Mouse (Mus musculus) bone marrow, adult 2 months (tissue): Measurements from ENCODE around the gene Kdm5a. TPM values are rescaled to one million over a fixed set of nuclear protein-coding genes. Genes with fewer than 3 reads are reported as not detected.

ENCODE experiments used
- H3K27ac ChIP-seq: fragments of 200-500 bp; 2 replicates; pipeline ENCODE4 v1.5.1; 2012; ENCODE audit warnings: low read depth, mild to moderate bottlenecking, control low read depth, inconsistent platforms, low read length; ENCODE audit not compliant: control insufficient read depth, poor library complexity, insufficient read depth
- H3K4me1 ChIP-seq: fragments of 200-500 bp; 2 replicates; pipeline ENCODE4 v1.6.1; 2011; ENCODE audit warnings: low read length; ENCODE audit not compliant: control insufficient read depth, insufficient read depth
- H3K4me3 ChIP-seq: fragments of 200-500 bp; replicated peaks from 2 replicates; pipeline ENCODE3; 2011; ENCODE audit warnings: mild to moderate bottlenecking, low read depth, low read length, control low read depth; ENCODE audit not compliant: control insufficient read depth
- CTCF ChIP-seq: fragments of 200-500 bp; IDR thresholded peaks from 2 replicates; pipeline ENCODE4 v1.5.1; 2011; ENCODE audit warnings: low read length, control low read depth; ENCODE audit not compliant: control insufficient read depth, insufficient read depth
- POLR2A ChIP-seq: fragments of 200-500 bp; IDR thresholded peaks from 2 replicates; pipeline ENCODE4 v1.6.1; 2011; ENCODE audit warnings: low read depth, mild to moderate bottlenecking, control low read depth, low read length, borderline replicate concordance; ENCODE audit not compliant: control insufficient read depth
- WGBS: fragments of 180-500 bp; shearing (Covaris S2); methylation state at CpG from one replicate; pipeline ENCODE4 v1.1.7; 2018; 5-methylcytosine and 5-hydroxymethylcytosine counted together
- polyA plus RNA-seq: library from polyadenylated mRNA; stranded (reverse); fragments of >200 nt; gene quantifications from 2 replicates; pipeline ENCODE4 v1.2.4, GENCODE M21; 2011; ENCODE audit warnings: low replicate concordance; ENCODE audit not compliant: missing spikeins, insufficient read depth, insufficient read length

The Kdm5a gene
- polyA plus RNA-seq, 1 experiment = 51.3 TPM

GRCm38 (mm10) chr6:120356478-120356877 lies 7.4 kb upstream of the Kdm5a start:
- Histone ChIP-seq H3K4me3 (peak overlapping the region; percentile 81), H3K4me1 (no peaks in the 10 kb centered on the region; the same call in 1 of the 2 replicates), H3K27ac (no peak overlapping the region; the same call in 1 of the 2 replicates)
- 18% methylated on average over 5 of the region's 5 CpGs for WGBS
- no peak for TF ChIP-seq POLR2A
- TF ChIP-seq CTCF = no peak

- H3K4me3 ChIP-seq = peak overlapping the region; percentile 81
- under 1% methylated on average over 31 of the region's 31 CpGs for WGBS
- peak overlapping the region; percentile 41 for H3K27ac ChIP-seq
- H3K4me1 ChIP-seq = no peaks in the 10 kb centered on the region; the same call in 1 of the 2 replicates
- TF ChIP-seq POLR2A (no peak), CTCF (no peak)
Measured at GRCm38 (mm10) chr6:120356951-120357945, 6.7 kb upstream of the Kdm5a start.

DNA sequence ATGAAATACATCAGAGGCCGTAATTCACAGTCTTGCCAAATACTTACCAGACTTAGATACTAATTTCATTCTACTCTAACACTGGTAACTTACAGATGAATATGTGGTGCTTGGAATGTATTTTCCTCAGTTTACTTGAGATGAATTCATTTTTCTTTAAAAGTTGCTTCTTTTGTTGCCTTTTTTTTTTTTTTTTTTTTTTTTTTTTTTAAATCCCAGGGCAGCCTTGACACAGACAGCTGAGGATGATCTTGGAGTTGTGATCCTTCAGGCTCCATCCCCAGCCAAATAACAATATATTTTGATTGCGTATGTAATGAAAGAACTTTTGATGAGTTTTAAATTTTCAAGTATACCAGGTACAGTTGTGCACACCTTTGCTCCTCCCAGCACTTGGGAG lies 1.8 kb upstream of the Kdm5a start:
- TF ChIP-seq POLR2A = no peak
- no peak for TF ChIP-seq CTCF
- Histone ChIP-seq H3K4me1 (no peaks in the 10 kb centered on the region; the same call in 1 of the 2 replicates), H3K4me3 (no peak overlapping the region), H3K27ac (no peak overlapping the region)
- 92% methylated on average over 2 of the region's 2 CpGs for WGBS

DNA sequence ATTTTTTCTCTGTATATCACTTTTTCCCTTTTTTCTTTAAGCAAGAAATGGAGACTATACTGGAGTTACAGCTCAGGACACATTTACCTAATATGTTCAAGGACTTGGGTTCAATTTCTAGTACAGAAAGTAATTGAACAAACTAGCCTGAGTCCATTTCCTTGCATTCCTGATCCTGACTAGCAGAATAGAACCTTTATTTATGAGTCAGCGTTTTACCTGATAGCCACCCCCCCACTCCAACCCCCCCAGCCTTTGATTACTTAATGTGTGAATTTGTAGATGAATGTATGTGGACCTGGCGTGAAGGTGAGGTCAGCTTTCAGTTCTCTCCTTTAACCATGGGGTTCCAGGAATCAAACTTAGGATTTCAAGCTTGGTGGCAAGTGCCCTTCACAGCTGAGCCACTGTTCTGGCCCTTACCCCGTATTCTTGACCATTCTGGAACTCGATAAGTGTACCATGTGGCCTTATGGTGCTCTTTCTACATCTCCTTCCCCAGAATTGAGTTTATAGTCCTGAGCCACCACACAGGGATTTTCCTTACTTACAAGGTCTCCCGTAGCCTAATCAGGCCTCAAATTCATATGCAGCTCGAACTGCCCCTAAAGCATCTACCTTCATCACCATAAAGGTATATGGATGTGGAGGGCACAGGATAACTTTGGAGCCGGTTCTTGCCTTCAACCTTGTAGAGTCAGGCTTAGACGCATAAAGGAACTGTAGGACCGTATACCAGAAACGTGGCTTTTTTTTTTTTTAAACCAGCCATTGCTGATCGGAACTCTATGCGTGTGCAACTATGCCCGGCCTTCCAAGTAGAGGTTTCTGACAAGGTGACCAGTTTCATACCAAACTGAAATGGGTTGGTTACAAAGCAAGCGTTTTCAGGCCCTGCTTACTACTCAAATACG lies 893 bp upstream of the Kdm5a start:
- 17% methylated on average over 15 of the region's 15 CpGs for WGBS
- Histone ChIP-seq H3K4me3 (peak overlapping the region; percentile 67), H3K4me1 (no peaks in the 10 kb centered on the region; the same call in 1 of the 2 replicates), H3K27ac (peak overlapping the region; percentile 91)
- no peak for TF ChIP-seq POLR2A
- no peak for TF ChIP-seq CTCF

DNA sequence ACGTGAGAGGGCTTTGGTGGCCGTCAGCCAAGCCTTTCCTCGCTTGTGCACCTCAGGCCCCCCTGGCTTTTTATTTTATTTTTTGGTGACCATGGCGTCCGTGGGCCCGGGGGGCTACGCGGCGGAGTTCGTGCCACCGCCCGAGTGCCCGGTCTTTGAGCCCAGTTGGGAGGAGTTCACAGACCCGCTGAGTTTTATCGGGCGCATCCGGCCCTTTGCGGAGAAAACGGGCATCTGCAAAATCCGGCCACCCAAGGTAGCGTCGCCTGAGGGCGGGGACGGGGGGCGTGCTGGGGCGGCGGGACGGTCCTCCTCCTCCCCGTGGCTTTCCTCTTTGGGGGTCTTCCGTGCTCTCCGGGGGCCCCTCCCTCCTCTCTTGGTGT lies 590 bp downstream of the Kdm5a start:
- Histone ChIP-seq H3K4me1 (no peaks in the 10 kb centered on the region; the same call in 1 of the 2 replicates), H3K4me3 (peak overlapping the region; percentile 67), H3K27ac (peak overlapping the region; percentile 91)
- no peak for TF ChIP-seq CTCF
- TF ChIP-seq POLR2A = no peak
- WGBS = under 1% methylated on average over 31 of the region's 31 CpGs

DNA sequence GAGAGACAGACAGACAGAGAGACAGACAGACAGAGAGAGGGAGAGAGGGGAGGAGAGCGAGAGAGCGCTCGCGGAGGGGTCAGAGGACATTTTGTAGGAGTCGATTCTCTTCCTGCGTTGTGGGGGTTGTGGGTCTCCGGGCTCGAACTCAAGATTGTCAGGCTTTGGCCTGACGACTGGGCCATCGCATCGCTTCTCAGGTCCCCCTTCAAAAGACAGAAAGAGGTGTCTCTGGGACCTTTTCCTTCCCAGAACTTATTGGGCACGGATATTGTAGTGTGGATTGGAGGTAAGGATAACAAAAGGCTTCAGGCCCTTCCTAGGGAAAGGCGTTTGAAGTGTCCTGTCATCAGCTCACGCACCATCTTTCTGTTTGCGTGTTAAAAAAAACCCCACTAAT lies 1.1 kb downstream of the Kdm5a start:
- Histone ChIP-seq H3K4me1 (no peaks in the 10 kb centered on the region; the same call in 1 of the 2 replicates), H3K4me3 (peak overlapping the region; percentile 67), H3K27ac (peak overlapping the region; percentile 91)
- WGBS = 3% methylated on average over 15 of the region's 15 CpGs
- TF ChIP-seq CTCF = no peak
- no peak for TF ChIP-seq POLR2A

DNA sequence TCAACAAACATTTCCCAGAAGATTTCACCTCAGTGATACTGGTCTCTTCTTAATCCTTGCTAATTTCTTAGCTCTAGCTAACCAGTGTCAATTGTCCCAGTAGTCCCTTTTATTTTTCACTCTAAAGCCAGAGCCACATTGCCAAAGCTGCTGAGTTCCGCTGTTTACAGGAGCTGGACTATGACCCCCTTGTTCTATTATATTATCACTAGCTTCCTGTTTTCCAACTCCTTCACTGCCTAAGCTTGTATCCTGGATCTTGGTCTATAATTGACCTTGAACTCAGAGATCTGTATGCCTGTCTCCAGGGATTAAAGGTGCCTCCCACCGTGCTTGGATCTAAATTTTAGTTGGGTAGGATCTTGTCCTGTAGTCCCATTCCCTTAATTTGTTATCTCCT lies 12.8 kb downstream of the Kdm5a start:
- TF ChIP-seq POLR2A (no peak), CTCF (no peak)
- H3K4me3 ChIP-seq = no peak overlapping the region
- H3K4me1 ChIP-seq = no peaks in the 10 kb centered on the region
- 93% methylated on average over 2 of the region's 2 CpGs for WGBS
- H3K27ac ChIP-seq = no peak overlapping the region

DNA sequence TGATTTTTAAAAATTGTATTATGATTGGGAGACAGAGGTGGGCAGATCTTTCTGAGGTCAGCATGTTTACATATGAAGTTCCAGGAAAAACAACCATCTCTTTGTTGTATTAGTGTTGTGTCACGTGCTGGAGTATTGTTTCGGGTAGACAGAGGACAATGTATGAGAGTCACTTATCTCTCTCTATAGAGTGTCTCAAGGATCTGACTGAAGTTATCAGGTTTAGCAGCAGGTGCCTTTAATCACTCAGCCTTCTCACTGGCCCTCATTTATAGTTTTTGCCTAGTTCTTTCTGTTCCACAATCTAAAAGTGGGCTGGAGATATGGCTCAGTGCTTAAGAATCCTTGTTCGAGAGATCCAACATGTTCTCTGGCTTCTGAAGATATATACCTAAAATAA lies 26.1 kb downstream of the Kdm5a start:
- H3K27ac ChIP-seq = no peak overlapping the region
- H3K4me1 ChIP-seq = no peaks in the 10 kb centered on the region
- WGBS = 72% methylated on average over 3 of the region's 3 CpGs
- TF ChIP-seq POLR2A (no peak), CTCF (no peak)
- H3K4me3 ChIP-seq = no peak overlapping the region
